Mouse (Mus musculus) kidney, postnatal 4 days (tissue): ENCODE results near the gene Hoxd4.

Source experiments
- DNase-seq, 2 experiments: peaks; one replicate each; pipeline ENCODE4 v3.0.0; 2021; ENCODE audit warnings: mixed read lengths in 2 of 2

The Hoxd4 gene

DNA sequence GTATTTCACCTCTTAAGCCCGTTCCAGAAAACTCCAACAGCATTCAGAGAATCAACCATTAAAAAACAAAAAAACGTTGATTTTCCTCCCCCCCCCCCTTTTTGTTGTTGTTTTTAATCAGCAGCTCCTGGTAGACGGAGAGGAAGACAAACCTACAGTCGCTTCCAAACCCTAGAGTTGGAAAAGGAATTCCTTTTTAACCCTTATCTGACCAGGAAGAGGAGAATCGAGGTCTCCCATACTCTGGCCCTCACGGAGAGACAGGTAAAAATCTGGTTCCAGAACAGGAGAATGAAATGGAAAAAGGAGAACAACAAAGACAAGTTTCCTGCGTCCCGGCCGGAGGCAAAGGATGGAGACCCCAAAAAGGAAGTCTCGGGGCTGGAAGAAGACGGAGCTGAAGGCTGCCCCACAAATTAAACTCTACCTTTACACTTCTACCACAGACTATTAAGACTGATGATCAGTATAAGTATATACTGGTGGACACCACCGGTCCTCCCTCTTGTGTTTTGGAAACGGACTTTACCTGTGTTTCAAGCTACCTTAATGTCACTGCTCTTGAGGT is 5.3 kb upstream of the Hoxd4 start:
- DNase-seq, result peak in 1 of 2 experiments; percentile 21

- peak in 1 of 2 experiments; percentile 33 for DNase-seq
These were observed 4.1 kb upstream of the Hoxd4 start for GRCm38 (mm10) chr2:74707599-74707998.

DNA sequence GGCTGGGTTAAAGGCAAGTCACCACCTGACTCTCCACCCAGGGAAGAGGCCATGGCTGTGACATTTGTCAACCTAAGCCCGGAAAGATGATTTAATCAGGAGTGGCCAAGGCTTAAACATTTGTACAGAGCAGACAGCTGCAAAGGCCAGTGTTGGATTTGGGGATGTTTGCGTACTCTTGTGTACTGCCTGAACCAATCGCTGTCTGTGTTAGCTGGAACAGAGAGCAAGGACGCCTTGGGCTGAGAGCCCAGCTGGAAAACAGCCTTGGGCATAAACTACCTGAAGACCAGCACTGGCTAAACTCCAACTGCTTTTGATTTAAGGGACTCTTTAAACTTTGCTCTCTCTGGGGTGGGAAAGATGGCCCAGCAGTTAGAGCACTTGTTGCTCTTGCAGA is 3.1 kb upstream of the Hoxd4 start:
- DNase-seq, result peak in 1 of 2 experiments; percentile 44

GRCm38 (mm10) chr2:74709465-74710419 is 2.0 kb upstream of the Hoxd4 start:
- DNase-seq, result peak in 1 of 2 experiments; percentile 35

- DNase-seq, result peak in 1 of 2 experiments; percentile 68
These were observed 693 bp upstream of the Hoxd4 start for GRCm38 (mm10) chr2:74710929-74711543.

GRCm38 (mm10) chr2:74713239-74714150 is 1.8 kb downstream of the Hoxd4 start:
- peak in 1 of 2 experiments; percentile 50 for DNase-seq

DNA sequence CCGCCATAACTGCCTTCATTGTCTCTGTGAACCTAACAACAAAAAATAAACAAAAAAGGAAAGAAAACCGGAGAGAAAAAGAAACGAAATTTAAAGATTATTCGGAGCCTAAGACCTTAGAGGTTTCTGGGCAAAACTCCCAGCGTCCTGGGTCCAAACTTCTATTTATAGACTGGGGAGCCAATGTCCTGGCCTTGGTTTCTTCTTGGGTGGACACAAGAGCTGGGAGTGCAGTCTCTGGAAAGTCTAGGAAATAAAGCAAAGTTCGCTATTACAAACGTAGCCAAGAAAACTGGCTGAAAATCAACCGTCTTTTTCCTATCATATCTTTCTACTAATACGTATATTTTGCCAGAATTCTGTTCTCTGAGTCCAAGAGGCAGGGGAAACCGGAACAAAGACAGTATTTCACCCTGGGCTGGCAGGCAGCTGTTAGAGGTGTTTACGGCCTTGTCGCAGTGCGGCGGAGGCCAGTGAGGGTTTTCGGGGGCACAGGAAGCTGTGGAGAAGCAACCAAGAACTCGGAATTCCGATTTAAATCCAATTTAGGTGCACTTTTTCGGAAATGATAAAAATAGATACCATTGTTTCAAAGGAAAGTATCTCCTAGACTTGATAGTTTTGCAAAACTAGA is 2.5 kb downstream of the Hoxd4 start:
- peak in 1 of 2 experiments; percentile 58 for DNase-seq

GRCm38 (mm10) chr2:74714881-74715280 is 3.2 kb downstream of the Hoxd4 start:
- peak; percentile 71 to 79 for DNase-seq

- DNase-seq, result peak; percentile 98 to 99
These were observed 3.9 kb downstream of the Hoxd4 start for GRCm38 (mm10) chr2:74715504-74716241.

- no peak for DNase-seq
These were observed 8.7 kb downstream of the Hoxd4 start for GRCm38 (mm10) chr2:74720384-74720783.

- peak in 1 of 2 experiments; percentile 39 for DNase-seq
These were observed 9.3 kb downstream of the Hoxd4 start for GRCm38 (mm10) chr2:74720955-74721491.

DNA sequence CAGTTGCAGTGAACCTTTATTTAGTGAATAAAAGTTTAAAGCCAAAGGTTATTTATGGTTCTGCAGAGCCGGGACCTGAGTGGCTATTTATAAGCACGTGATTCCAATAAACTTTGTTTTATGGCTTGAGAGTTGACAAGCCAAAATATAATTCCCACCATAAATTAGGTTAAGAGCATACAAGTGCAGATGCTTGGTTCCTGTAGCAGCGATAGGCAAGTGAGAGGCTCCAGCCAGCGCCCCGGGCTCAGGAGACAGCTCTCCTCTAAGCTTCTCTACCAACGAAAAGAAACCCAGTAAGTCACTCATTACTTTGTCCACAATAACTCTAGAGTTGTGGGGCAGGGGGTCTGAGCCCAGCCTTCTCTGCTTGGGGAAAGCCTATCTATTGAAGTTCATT is 10.2 kb downstream of the Hoxd4 start:
- DNase-seq, result peak; percentile 56 to 68

- DNase-seq, result peak in 1 of 2 experiments; percentile 19
These were observed 11.2 kb downstream of the Hoxd4 start for GRCm38 (mm10) chr2:74722949-74723348.

DNA sequence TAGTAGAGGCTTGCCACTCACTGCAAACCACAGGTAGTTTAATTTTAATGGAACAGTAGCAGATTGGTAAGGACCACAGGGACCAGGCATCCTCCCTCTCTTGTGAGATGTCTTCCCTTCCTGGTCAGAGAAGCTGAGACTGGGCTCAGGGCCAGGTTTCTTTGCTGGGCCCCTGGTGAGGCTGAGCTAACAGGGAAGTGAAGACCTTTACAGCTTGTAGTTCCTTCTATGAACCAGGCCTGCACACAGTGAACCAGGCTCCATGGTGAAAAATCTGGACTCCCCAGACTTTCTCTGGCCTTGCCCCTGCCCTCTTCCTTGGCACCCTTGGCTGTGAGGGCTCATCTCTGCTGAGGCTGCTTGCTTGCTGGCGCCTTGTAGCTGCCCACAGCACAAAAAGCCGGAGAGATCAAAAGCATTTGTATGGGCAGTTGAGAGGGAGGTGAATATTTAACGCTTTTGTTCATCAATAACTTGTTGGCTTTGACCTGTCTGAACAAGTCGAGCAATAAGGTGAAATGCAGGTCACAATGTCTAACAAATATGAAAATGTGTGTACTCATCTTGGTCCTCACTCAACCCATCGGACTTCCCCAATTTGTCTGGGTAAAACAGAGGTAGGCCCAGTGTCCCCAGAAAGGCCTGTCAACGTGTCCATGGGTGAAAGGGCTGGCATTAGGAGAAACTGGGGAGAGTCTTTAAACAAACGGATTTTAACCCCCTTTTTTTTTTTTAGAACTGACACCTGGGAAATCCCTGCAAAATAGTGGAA is 12.7 kb downstream of the Hoxd4 start:
- peak; percentile 72 to 77 for DNase-seq

DNA sequence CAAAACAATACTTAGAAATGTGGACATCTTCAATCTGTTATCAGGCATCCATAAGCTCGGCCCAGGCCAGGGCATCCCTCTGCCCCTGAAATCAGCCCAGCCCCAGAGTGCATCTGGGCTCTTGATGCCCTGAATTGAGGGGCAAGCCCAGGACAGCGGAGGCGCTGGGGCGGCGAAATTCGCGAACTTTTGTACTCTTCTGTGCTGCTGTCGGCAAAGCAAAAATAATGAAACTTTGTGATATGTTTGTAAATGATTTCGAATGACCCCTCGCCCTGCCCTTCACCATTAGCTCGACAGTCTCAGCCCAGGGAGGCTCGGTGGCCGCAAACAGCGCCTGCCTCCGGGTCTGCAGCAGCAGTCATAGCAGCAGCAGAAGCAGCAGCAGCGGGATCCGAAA is 13.4 kb downstream of the Hoxd4 start:
- peak in 1 of 2 experiments; percentile 27 for DNase-seq

DNA sequence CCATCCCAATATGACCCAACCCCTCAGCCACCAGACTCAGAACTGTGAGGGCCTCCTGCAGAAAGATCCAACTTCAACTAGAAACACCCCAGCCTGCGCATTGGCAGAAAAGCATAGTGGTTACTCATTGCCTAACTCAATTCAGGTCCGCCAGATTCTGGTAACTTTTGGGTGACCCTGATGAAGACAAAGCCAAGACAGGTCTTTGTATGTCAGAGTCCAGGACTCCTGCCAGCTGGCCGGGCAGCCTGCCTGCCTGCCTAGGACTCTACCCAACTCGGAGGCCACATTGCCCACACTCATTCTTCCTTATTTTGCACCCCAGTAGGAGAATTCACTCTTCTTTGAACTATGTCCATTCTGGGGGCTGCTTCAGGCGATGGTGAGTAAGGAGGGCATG is 14.8 kb downstream of the Hoxd4 start, which contains the start of gene Gm28230:
Gene Gm28230 (plus strand): TSS at position 178 of the 400 bp plus-strand sequence.
- peak; percentile 24 to 25 for DNase-seq

DNA sequence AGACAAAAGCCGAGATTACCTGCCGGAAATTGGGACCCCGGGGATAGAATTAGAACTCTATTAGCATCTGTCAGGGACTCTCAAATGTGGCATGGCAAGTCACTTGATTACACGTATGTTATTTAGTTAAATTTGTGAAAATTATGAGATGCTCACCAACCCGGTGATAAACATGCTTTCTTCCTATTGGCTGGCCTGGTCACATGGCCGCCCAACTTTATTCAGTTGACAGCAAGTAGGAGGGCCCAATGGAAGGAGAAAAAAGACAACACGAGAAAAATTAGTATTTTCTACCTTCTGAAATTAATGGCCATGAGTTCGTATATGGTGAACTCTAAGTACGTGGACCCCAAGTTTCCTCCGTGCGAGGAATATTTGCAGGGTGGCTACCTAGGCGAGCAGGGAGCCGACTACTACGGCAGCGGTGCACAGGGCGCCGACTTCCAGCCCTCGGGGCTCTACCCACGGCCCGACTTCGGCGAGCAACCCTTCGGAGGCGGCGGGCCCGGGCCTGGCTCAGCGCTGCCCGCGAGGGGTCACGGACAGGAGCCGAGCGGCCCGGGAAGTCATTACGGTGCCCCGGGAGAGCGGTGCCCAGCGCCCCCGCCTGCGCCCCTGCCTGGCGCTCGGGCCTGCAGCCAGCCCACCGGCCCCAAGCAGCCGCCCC is 15.4 kb downstream of the Hoxd4 start:
- DNase-seq, result peak; percentile 30 to 55

DNA sequence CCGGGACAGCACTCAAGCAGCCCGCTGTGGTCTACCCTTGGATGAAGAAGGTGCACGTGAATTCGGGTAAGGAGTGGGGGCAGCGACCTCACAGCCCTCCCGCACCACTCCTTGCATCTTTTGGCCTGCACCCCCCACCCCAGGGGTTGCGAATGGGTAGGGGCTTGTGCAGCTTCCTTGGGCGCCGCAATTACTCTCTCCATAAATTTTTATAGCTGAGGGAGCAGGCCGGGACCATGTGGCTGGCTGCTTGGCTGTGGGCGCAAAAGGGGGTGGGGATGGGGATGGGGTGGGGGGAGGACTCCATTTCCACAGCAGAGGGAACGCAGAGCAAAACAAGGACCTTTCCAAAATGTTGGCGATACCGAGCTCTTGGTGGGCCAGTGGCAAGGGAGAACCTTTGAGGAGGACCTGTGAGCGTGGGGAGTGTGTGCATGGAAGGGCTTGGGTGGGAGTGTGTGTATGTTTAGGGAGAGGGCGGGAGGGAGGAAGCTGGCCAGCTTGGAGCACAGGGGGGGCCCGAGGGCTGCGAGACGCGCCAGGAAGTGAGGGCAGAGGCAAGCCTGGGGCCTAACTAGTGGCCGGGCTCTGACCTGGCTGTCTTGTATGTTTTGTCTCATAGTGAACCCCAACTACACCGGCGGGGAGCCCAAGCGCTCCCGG is 16.0 kb downstream of the Hoxd4 start:
- peak; percentile 60 to 72 for DNase-seq

DNA sequence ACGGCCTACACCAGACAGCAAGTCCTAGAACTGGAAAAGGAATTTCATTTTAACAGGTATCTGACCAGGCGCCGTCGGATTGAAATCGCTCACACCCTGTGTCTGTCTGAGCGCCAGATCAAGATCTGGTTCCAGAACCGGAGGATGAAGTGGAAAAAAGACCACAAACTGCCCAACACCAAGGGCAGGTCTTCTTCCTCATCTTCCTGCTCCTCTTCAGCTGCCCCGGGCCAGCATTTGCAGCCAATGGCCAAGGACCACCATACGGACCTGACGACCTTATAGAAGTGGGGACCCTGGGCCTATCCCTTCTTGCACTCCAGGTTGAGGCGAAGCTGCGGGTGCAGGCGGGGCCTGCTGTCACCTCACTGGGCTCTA is 16.6 kb downstream of the Hoxd4 start:
- peak in 1 of 2 experiments; percentile 11 for DNase-seq
